Mouse (Mus musculus) R1 (cell line): ENCODE measurements at regions not wholly inside any gene's neighbourhood (a gene's known extent, or its start where the extent isn't known, plus 50 kb on each side); places are given as distances from the start of the nearest gene placed in this dataset.

Experiments used
- DNase-seq: peaks from one replicate; pipeline ENCODE4 v3.0.0-alpha.2; 2018; ENCODE audit warnings: low read depth, low spot score

- peak; percentile 67 for DNase-seq
These were observed 74.2 kb upstream of the Dhx40 start for GRCm38 (mm10) chr11:86881710-86882109.

- peak; percentile 40 for DNase-seq
These were observed 71.9 kb upstream of the Dhx40 start for GRCm38 (mm10) chr11:86879356-86879905.

GRCm38 (mm10) chr11:86878327-86879065 is 71.0 kb upstream of the Dhx40 start:
- peak; percentile 82 for DNase-seq

- no peak for DNase-seq
These were observed 69.0 kb upstream of the Dhx40 start for GRCm38 (mm10) chr11:86876509-86876908.

GRCm38 (mm10) chr11:86875738-86876137 is 68.2 kb upstream of the Dhx40 start:
- peak; percentile 67 for DNase-seq

- peak; percentile 72 for DNase-seq
These were observed 67.2 kb upstream of the Dhx40 start for GRCm38 (mm10) chr11:86874666-86875295.

- DNase-seq: no peak
These were observed 65.8 kb upstream of the Dhx40 start for GRCm38 (mm10) chr11:86873406-86873700.

GRCm38 (mm10) chr11:86872537-86873405 is 65.2 kb upstream of the Dhx40 start:
- DNase-seq: peak; percentile 91

GRCm38 (mm10) chr11:86871782-86872181 is 64.2 kb upstream of the Dhx40 start:
- peak; percentile 45 for DNase-seq

GRCm38 (mm10) chr11:86870486-86871165 is 63.1 kb upstream of the Dhx40 start:
- DNase-seq: no peak

GRCm38 (mm10) chr11:86866931-86867330 is 59.4 kb upstream of the Dhx40 start:
- DNase-seq: no peak

- DNase-seq: no peak
These were observed 52.5 kb upstream of the Dhx40 start for GRCm38 (mm10) chr11:86859864-86860528.

GRCm38 (mm10) chr11:86859236-86859817 is 51.8 kb upstream of the Dhx40 start:
- no peak for DNase-seq

- DNase-seq: no peak
These were observed 50.7 kb upstream of the Dhx40 start for GRCm38 (mm10) chr11:86858211-86858610.
